ENCODE assay signal across 16 mouse cellular contexts in genomic region chr11:63023461-63023860, GRCm38 (mm10). TPM values are rescaled to one million over a fixed set of nuclear protein-coding genes. Genes with fewer than 3 reads are reported as not detected.
DNase-seq lines count a peak whose midpoint lies in the region; ATAC-seq lines count a peak whose summit lies in the region.
"Had no signal": no experiment of that assay in that cellular context is flagged by ENCODE, and none has a peak within 500 bp of the region (broad histone marks: within the 10 kb centered on the region; RNA-seq: fewer than 3 reads in every experiment).

No protein-coding gene starts in this region.

- H3K4me1 ChIP-seq in intestine, embryonic 16.5 days (ENCODE audit: control insufficient read depth, insufficient read depth, low read length) = peaks cover 34% of the 10 kb centered on the region
- peaks cover 38% of the 10 kb centered on the region for H3K4me1 ChIP-seq in intestine, embryonic 15.5 days (replicated peaks)
- peaks cover 52% of the 10 kb centered on the region for H3K4me1 ChIP-seq in heart, embryonic 10.5 days

- no peak overlapping the region for H3K4me3 ChIP-seq in intestine, embryonic 16.5 days (ENCODE audit: low read length)
- H3K4me3 ChIP-seq in intestine, embryonic 15.5 days (replicated peaks) = no peak overlapping the region
- H3K4me3 ChIP-seq in heart, embryonic 10.5 days = no peak overlapping the region
- H3K4me3 ChIP-seq: midbrain, embryonic 13.5 days; neural tube, embryonic 13.5 days had no signal

- WGBS in intestine, embryonic 16.5 days = 58% methylated on average over 5 of the region's 5 CpGs
- 51% methylated on average over 5 of the region's 5 CpGs for WGBS in intestine, embryonic 15.5 days
- WGBS in heart, embryonic 10.5 days = 67% methylated on average over 5 of the region's 5 CpGs

- no peak for ATAC-seq in intestine, embryonic 16.5 days
- no peak for ATAC-seq in intestine, embryonic 15.5 days
- no peak for ATAC-seq in erythroblast, adult 5-6 weeks (replicated peaks; ENCODE audit: low FRiP score, poor library complexity, severe bottlenecking)
- ATAC-seq: hindbrain, postnatal 0 days; midbrain, embryonic 13.5 days had no signal

- H3K36me3 ChIP-seq in intestine, embryonic 16.5 days (ENCODE audit: control insufficient read depth, insufficient read depth, low read length) = no peaks in the 10 kb centered on the region
- H3K36me3 ChIP-seq in intestine, embryonic 15.5 days = no peaks in the 10 kb centered on the region
- H3K36me3 ChIP-seq in heart, embryonic 10.5 days = no peaks in the 10 kb centered on the region
- H3K36me3 ChIP-seq: midbrain, embryonic 13.5 days; neural tube, embryonic 13.5 days had no signal

- no peak overlapping the region for H3K9ac ChIP-seq in intestine, embryonic 16.5 days (ENCODE audit: low read depth, low read length)
- H3K9ac ChIP-seq in intestine, embryonic 15.5 days = no peak overlapping the region
- H3K9ac ChIP-seq: liver, embryonic 14.5 days; midbrain, embryonic 13.5 days; neural tube, embryonic 13.5 days had no signal

- no peaks in the 10 kb centered on the region for H3K9me3 ChIP-seq in intestine, embryonic 16.5 days (ENCODE audit: control insufficient read depth, low read length)
- H3K9me3 ChIP-seq in intestine, embryonic 15.5 days = no peaks in the 10 kb centered on the region
- no peaks in the 10 kb centered on the region for H3K9me3 ChIP-seq in heart, embryonic 10.5 days
- H3K9me3 ChIP-seq: midbrain, embryonic 13.5 days; neural tube, embryonic 13.5 days had no signal

- 0 out of 2 replicates have a peak overlapping the region, but pooled peaks have one; percentile 13 for H3K27ac ChIP-seq in intestine, embryonic 16.5 days (ENCODE audit: low read length)
- no peak overlapping the region; the same call in 1 of the 2 replicates for H3K27ac ChIP-seq in intestine, embryonic 15.5 days
- H3K27ac ChIP-seq in heart, embryonic 10.5 days = peak overlapping the region; percentile 5; the same call in 1 of the 2 replicates
- H3K27ac ChIP-seq: hindbrain, postnatal 0 days; liver, embryonic 14.5 days; midbrain, embryonic 13.5 days; neural tube, embryonic 13.5 days had no signal

- H3K4me2 ChIP-seq in intestine, embryonic 16.5 days (ENCODE audit: low read depth, low read length) = no peak overlapping the region
- H3K4me2 ChIP-seq in intestine, embryonic 15.5 days (replicated peaks) = no peak overlapping the region
- H3K4me2 ChIP-seq: midbrain, embryonic 13.5 days; neural tube, embryonic 13.5 days had no signal

- peak; percentile 57 for DNase-seq in adipocyte (ENCODE audit: low spot score)
- no peak for DNase-seq in heart, embryonic 10.5 days (ENCODE audit: low spot score)
- peak; percentile 65 for DNase-seq in skeletal muscle tissue, adult 2 months (ENCODE audit: low read depth, low spot score)
- DNase-seq in cerebellum, adult 8-10 months = no peak
- DNase-seq in right cerebral cortex, adult 18-20 months = no peak

- H3K27me3 ChIP-seq in intestine, embryonic 16.5 days (replicated peaks; ENCODE audit: control insufficient read depth, insufficient read depth, low read length) = no peaks in the 10 kb centered on the region
- no peaks in the 10 kb centered on the region for H3K27me3 ChIP-seq in intestine, embryonic 15.5 days (replicated peaks)
- no peaks in the 10 kb centered on the region for H3K27me3 ChIP-seq in heart, embryonic 10.5 days (ENCODE audit: insufficient read depth, poor library complexity, severe bottlenecking)
- H3K27me3 ChIP-seq: midbrain, embryonic 13.5 days; neural tube, embryonic 13.5 days had no signal

RNA-seq across cellular contexts. Expression of gene Tekt3, which starts 38.0 kb away (rescaled TPM):
- not detected in 2 replicates for polyA plus RNA-seq in intestine, embryonic 16.5 days (2015; fragmentation: Nextera tagmentation; extraction: Ambion mirVana)
- 0.08 TPM in 1 of 2 replicates, not detected in the other for polyA plus RNA-seq in intestine, embryonic 15.5 days (2015; fragmentation: Nextera tagmentation; extraction: Ambion mirVana)
- not detected in 2 replicates for polyA plus RNA-seq in heart, embryonic 10.5 days (2016; fragmentation: Nextera tagmentation; extraction: Ambion mirVana)
- not detected in 2 replicates for total RNA-seq in erythroblast, adult 5-6 weeks (2015; ENCODE audit: low replicate concordance)
- total RNA-seq in erythroblast, adult 5-6 weeks (2017; ENCODE audit: low replicate concordance) = not detected in 2 replicates
- total RNA-seq: left cerebral cortex, postnatal 10 days had no signal
- polyA plus RNA-seq: cortical plate, adult 2 months; hindbrain, postnatal 0 days; large intestine, adult 2 months; liver, embryonic 14.5 days; midbrain, embryonic 13.5 days; neural tube, embryonic 13.5 days; small intestine, adult 2 months had no signal

Comparison
In these comparisons a context has a peak if more than half of its experiments do, and no peak if none do; other contexts are left out.
1. DNase-seq: peak in adipocyte (single experiment) and skeletal muscle tissue, adult 2 months (single experiment); none in heart, embryonic 10.5 days (single experiment), cerebellum, adult 8-10 months (single experiment) and right cerebral cortex, adult 18-20 months (single experiment).